Mouse (Mus musculus) brain, embryonic 14.5 days (tissue): ENCODE data around the gene Mn1.

ENCODE experiments used
- CTCF ChIP-seq: fragments of 200-500 bp; IDR thresholded peaks from 2 replicates; pipeline ENCODE4 v1.5.1; 2012; ENCODE audit warnings: inconsistent platforms, mild to moderate bottlenecking, moderate library complexity, borderline replicate concordance; ENCODE audit not compliant: insufficient read depth, insufficient read length; ENCODE audit errors: extremely low read depth
- POLR2A ChIP-seq: fragments of 200-500 bp; IDR thresholded peaks from 2 replicates; pipeline ENCODE4 v1.6.1; 2012; ENCODE audit warnings: mild to moderate bottlenecking, inconsistent platforms, borderline replicate concordance; ENCODE audit not compliant: poor library complexity, insufficient read depth, insufficient read length, severe bottlenecking; ENCODE audit errors: extremely low read depth

- no peak for TF ChIP-seq POLR2A
- no peak for TF ChIP-seq CTCF
Observed at GRCm38 (mm10) chr5:111429726-111430125, 12.6 kb downstream of the Mn1 start.
